Mouse (Mus musculus) embryonic facial prominence, embryonic 11.5 days (tissue): Measurements from ENCODE around the gene Armc6. TPM values are rescaled to one million over a fixed set of nuclear protein-coding genes. Genes with fewer than 3 reads are reported as not detected.

Source experiments
- ATAC-seq: fragments of 200-750 bp; cut with Nextera tagmentation; replicated peaks from 2 replicates; pipeline ENCODE4 v1.8.0; 2017; ENCODE audit warnings: low read depth; ENCODE audit not compliant: insufficient number of reproducible peaks, low FRiP score, low TSS enrichment
- DNase-seq: peaks from one replicate; pipeline ENCODE4 v3.0.0-alpha.2; 2015; ENCODE audit warnings: low spot score
- H3K27ac ChIP-seq: fragments of 300-500 bp; sonication (generic); replicated peaks from 2 replicates; pipeline ENCODE4 v1.5.1; 2014; ENCODE audit warnings: mild to moderate bottlenecking, low read depth, low read length, control low read depth
- H3K27me3 ChIP-seq: fragments of 300-500 bp; sonication (generic); 2 replicates; pipeline ENCODE4 v1.6.1; 2014; ENCODE audit warnings: mild to moderate bottlenecking, low read length, moderate library complexity, mixed read lengths; ENCODE audit not compliant: control insufficient read depth, insufficient read depth
- H3K36me3 ChIP-seq: fragments of 300-500 bp; sonication (generic); replicated peaks from 2 replicates; pipeline ENCODE4 v1.6.1; 2014; ENCODE audit warnings: low read depth, mild to moderate bottlenecking, low read length, moderate library complexity, mixed read lengths; ENCODE audit not compliant: control insufficient read depth, insufficient read depth
- H3K4me1 ChIP-seq: fragments of 300-500 bp; sonication (generic); 2 replicates; pipeline ENCODE4 v1.6.1; 2014; ENCODE audit warnings: low read length, mixed read lengths; ENCODE audit not compliant: control insufficient read depth, insufficient read depth
- H3K4me2 ChIP-seq: fragments of 300-500 bp; sonication (generic); 2 replicates; pipeline ENCODE4 v1.6.1; 2014; ENCODE audit warnings: low read depth, mild to moderate bottlenecking, control low read depth, low read length, moderate library complexity
- H3K4me3 ChIP-seq: fragments of 300-500 bp; sonication (generic); 2 replicates; pipeline ENCODE4 v1.5.1; 2014; ENCODE audit warnings: low read depth, low read length, control low read depth
- H3K9ac ChIP-seq: fragments of 300-500 bp; sonication (generic); replicated peaks from 2 replicates; pipeline ENCODE4 v1.6.1; 2014; ENCODE audit warnings: mild to moderate bottlenecking, control low read depth, low read length
- H3K9me3 ChIP-seq: fragments of 300-500 bp; sonication (generic); replicated peaks from 2 replicates; pipeline ENCODE4 v1.6.1; 2016; ENCODE audit warnings: mild to moderate bottlenecking, low read length, inconsistent platforms, mixed read lengths; ENCODE audit not compliant: control insufficient read depth
- WGBS: fragments of 180-500 bp; shearing (Covaris S2); extraction: QIAGEN DNeasy Blood & Tissue Kit; methylation state at CpG from one replicate; pipeline ENCODE4 v1.1.7; 2014; 5-methylcytosine and 5-hydroxymethylcytosine counted together
- polyA plus RNA-seq: library from polyadenylated mRNA; unstranded; fragments of >200 nt; fragmentation: Nextera tagmentation; extraction: Ambion mirVana; gene quantifications from 2 replicates; pipeline ENCODE4 v1.2.1, GENCODE M21; 2014

Armc6 gene
- polyA plus RNA-seq, 1 experiment from 2014 or later: 21.9 TPM

DNA sequence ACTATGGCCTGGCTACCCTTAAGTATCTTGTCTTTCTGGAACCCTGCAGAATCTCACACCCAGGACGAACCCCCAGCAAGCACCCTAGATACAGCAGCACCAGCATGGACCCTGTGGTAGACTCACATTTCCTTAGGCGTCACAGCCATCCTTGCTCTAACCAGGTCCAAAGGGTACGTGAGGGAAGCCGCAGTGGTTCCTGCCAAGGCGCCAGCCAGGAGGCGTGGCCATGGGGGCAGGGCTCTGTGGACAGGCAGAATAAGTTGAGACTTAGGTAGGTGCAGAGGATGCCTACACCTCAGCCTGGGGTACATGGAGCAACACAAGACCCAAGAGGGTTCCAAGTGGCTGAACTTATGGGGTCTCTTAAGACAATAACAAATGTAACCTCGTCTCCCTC lies 45.6 kb downstream of the Armc6 start:
- ATAC-seq: no peak
- Histone ChIP-seq H3K4me2 (no peak overlapping the region), H3K36me3 (no peaks in the 10 kb centered on the region), H3K9me3 (no peaks in the 10 kb centered on the region), H3K27me3 (no peaks in the 10 kb centered on the region), H3K4me1 (no peaks in the 10 kb centered on the region), H3K4me3 (no peak overlapping the region), H3K9ac (no peak overlapping the region), H3K27ac (no peak overlapping the region)
- 70% methylated on average over 7 of the region's 7 CpGs for WGBS
- DNase-seq: no peak

DNA sequence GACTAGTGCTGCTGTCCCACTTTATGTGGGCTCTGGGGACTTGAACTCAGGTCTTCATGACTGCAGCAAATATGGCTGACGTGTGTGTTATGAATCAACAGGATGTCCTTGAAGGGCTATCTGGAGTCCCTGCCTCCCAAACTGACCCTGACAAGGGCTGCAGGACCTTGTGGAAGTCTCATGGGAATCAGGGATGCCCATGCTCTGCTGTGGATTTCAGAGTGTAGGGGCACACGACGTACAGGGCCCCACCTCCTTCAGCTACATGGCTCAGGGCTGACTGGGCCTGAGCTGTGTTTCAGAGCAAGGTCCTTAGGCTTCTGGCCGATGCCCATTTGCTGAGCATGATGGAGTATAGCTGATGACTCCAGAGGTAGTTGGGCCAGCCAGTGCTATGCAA lies 51.1 kb downstream of the Armc6 start:
- no peaks in the 10 kb centered on the region for H3K4me1 ChIP-seq
- H3K4me2 ChIP-seq: no peak overlapping the region
- ATAC-seq (no peak), DNase-seq (no peak)
- 89% methylated on average over 4 of the region's 4 CpGs for WGBS
- H3K9me3 ChIP-seq: no peaks in the 10 kb centered on the region
- H3K36me3 ChIP-seq: no peaks in the 10 kb centered on the region; the same call in 1 of the 2 replicates
- no peak overlapping the region for H3K27ac ChIP-seq
- H3K9ac ChIP-seq: no peak overlapping the region
- H3K27me3 ChIP-seq: no peaks in the 10 kb centered on the region
- H3K4me3 ChIP-seq: no peak overlapping the region

DNA sequence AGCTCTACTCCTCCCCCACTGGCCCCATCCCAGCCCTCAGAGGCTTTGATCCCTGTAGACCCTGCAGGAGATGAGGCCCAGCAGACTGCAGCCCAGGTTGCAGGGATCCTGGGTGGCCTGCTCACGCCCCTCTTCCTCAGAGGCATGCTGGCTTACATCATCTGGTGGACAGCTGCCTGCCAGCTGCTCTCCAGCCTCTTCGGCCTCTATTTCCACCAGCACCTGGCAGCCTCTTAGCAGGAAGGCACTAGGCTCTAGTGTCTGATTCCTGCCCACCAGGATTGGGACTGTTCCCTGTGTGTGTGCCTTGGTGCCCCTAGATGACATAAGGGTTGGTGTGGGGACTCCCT lies 52.4 kb downstream of the Armc6 start:
- Histone ChIP-seq H3K4me1 (no peaks in the 10 kb centered on the region), H3K9me3 (no peaks in the 10 kb centered on the region), H3K27ac (no peak overlapping the region), H3K4me2 (no peak overlapping the region), H3K36me3 (no peaks in the 10 kb centered on the region; the same call in 1 of the 2 replicates), H3K27me3 (no peaks in the 10 kb centered on the region), H3K4me3 (no peak overlapping the region), H3K9ac (no peak overlapping the region)
- no peak for ATAC-seq
- WGBS: 74% methylated on average over 2 of the region's 2 CpGs
- no peak for DNase-seq

DNA sequence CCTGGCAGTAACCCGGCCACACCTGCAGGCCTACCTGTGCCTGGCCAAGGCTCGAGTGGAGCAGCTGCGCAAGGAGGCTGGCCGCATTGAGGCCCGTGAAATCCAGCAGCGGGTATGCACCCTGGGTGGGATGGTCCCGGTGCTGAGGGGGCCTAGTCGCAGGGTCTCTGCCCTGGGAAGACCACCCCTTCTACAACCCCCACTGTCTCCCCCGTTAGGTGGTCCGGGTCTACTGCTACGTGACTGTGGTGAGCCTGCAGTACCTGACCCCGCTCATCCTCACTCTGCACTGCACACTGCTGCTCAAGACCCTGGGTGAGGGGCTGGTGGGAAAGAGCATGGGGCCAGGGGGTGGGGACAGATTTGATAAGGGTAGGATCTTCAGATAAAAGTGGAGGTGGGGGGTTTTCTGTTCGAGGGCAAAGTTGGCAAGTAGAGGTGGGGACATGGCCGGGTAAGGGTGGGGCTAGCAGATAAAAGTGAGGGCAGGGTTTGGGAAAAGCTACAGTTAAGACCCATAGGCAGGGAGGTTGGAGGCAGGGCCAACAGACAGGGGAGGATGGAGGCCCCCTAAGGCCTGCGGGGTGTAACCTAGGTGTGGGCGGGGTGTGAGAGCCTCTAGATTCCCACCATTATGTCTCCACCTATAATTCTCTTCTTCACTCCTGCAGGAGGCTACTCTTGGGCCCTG lies 52.9 kb downstream of the Armc6 start:
- DNase-seq (no peak), ATAC-seq (no peak; the same call in 1 of the 2 replicates)
- Histone ChIP-seq H3K4me1 (no peaks in the 10 kb centered on the region), H3K9ac (no peak overlapping the region; the same call in 1 of the 2 replicates), H3K27me3 (no peaks in the 10 kb centered on the region), H3K9me3 (no peaks in the 10 kb centered on the region), H3K4me2 (no peak overlapping the region), H3K27ac (no peak overlapping the region), H3K4me3 (no peak overlapping the region), H3K36me3 (no peaks in the 10 kb centered on the region; the same call in 1 of the 2 replicates)
- WGBS: 88% methylated on average over 16 of the region's 16 CpGs

DNA sequence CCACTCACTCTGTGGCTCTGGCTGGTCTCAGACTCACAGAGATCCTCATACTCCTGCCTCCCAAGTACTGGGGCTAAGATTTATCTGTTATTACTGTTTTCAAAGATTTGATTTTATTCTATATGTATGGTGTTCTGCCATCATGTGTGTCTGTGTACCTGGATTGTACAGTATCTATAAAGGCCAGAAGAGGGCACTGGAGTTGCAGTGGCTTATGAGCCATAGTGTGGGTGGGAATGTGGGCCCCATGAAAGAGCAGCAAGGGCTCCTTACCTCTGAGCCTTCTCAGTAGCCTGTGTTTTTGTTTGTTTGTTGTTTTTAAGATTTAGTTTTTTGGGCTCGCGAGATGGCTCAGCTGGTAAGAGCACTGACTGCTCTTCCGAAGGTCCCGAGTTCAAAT lies 55.2 kb downstream of the Armc6 start:
- Histone ChIP-seq H3K4me1 (no peaks in the 10 kb centered on the region), H3K36me3 (no peaks in the 10 kb centered on the region; the same call in 1 of the 2 replicates), H3K9me3 (no peaks in the 10 kb centered on the region), H3K27me3 (no peaks in the 10 kb centered on the region), H3K4me3 (no peak overlapping the region), H3K4me2 (no peak overlapping the region), H3K9ac (no peak overlapping the region), H3K27ac (no peak overlapping the region)
- DNase-seq (no peak), ATAC-seq (no peak)
- 92% methylated on average over 4 of the region's 4 CpGs for WGBS

DNA sequence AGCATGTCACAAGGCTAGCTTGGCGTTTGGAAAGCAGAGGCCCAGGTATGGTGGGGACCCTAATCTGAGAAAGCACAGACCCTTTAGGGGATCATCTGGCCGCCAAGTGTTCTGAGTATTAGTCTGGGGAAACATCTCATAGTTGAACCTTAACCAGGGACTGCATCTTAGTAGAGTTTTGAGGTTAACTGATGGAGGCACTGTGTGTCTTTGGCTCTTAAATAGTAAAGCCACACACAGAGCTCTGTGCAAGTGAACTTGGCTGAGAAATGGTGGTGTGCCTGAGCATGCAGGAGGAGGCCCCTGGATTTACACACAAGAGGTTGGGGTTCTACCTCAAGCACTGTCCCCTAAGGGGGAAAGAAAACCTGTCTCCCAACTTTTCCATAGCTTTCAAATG lies 56.0 kb downstream of the Armc6 start:
- no peaks in the 10 kb centered on the region for H3K27me3 ChIP-seq
- no peak overlapping the region for H3K27ac ChIP-seq
- H3K9ac ChIP-seq: no peak overlapping the region
- no peaks in the 10 kb centered on the region; the same call in 1 of the 2 replicates for H3K36me3 ChIP-seq
- no peak overlapping the region for H3K4me3 ChIP-seq
- DNase-seq (no peak), ATAC-seq (no peak)
- no peaks in the 10 kb centered on the region for H3K4me1 ChIP-seq
- no peaks in the 10 kb centered on the region for H3K9me3 ChIP-seq
- 83% methylated on average over 2 of the region's 2 CpGs for WGBS
- no peak overlapping the region for H3K4me2 ChIP-seq

DNA sequence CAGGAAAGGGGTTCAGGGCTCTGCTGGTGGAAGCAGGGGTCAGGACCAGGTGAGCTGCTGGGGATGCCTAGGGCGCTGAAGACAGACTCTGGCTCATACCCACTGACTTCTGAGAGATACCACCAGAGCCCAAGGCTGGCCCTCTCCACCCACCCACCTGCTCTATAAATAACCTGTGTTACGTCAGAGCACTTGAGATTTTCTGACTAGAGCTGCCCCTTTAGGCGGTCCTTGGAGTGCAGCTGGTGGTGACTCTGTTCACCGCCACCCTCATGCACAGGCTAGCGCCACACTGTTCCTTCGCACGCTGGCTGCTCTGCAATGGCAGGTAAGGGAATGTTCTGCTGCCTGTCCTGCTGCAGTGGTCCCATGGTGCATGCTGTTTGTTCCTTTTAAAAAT lies 60.2 kb downstream of the Armc6 start:
- Histone ChIP-seq H3K27ac (no peak overlapping the region), H3K4me2 (no peak overlapping the region), H3K36me3 (no peaks in the 10 kb centered on the region), H3K9me3 (no peaks in the 10 kb centered on the region), H3K4me3 (no peak overlapping the region), H3K4me1 (no peaks in the 10 kb centered on the region), H3K9ac (no peak overlapping the region), H3K27me3 (no peaks in the 10 kb centered on the region)
- WGBS: 89% methylated on average over 7 of the region's 7 CpGs
- DNase-seq (no peak), ATAC-seq (no peak)

DNA sequence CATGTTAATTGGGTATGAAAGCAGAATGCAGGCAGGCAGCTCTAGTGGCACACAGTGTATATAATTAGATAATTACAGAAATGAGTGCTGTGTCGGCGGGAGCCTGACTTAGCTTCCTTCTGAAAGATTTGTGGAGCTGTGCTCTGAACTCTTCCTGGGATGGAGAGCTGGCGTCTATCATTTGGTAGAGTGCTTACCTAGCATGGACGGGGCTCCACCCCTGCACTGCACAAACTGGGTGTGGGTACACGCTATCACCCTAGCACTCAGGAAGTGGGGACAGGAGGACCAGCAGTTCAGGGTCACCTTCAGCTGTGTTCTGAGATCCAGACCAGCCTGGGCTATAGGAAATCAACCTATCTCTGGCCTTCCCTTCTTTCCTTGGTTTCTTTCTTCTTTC lies 60.9 kb downstream of the Armc6 start:
- Histone ChIP-seq H3K27ac (no peak overlapping the region), H3K4me1 (no peaks in the 10 kb centered on the region), H3K4me2 (no peak overlapping the region; the same call in 1 of the 2 replicates), H3K36me3 (no peaks in the 10 kb centered on the region), H3K4me3 (no peak overlapping the region), H3K27me3 (no peaks in the 10 kb centered on the region), H3K9ac (no peak overlapping the region), H3K9me3 (no peaks in the 10 kb centered on the region)
- no peak for ATAC-seq
- WGBS: 71% methylated on average over 5 of the region's 5 CpGs
- DNase-seq: no peak
